Mouse (Mus musculus) heart, postnatal 25 days (tissue): ENCODE results near the gene Vps51. TPM values are rescaled to one million over a fixed set of nuclear protein-coding genes. Genes with fewer than 3 reads are reported as not detected.

Experiments used
- DNase-seq: peaks from one replicate; pipeline ENCODE4 v3.0.0; 2022; ENCODE audit warnings: low spot score
- intact Hi-C: fragments of 180-260 bp; cut with DNase I; formaldehyde crosslinking; loops from one replicate; pipeline ENCODE4 v1.15.1; 2025
- microRNA-seq: library from miRNA; unstranded; fragments of <30 nt; microRNA quantifications from one replicate; pipeline ENCODE4 v1.2.0, GENCODE M21; 2022
- total RNA-seq, 2 experiments: library from RNA; stranded (reverse); gene quantifications; 2 replicates each; pipeline ENCODE4 v1.2.3; 2021

The Vps51 gene
- total RNA-seq, 2 experiments from 2014 or later, result 23.0 to 25.3 TPM

- no peak for DNase-seq
- intact Hi-C loops, result no loop called here
Measured at GRCm38 (mm10) chr19:6028991-6029390, 48.0 kb downstream of the Vps51 start.

GRCm38 (mm10) chr19:6023930-6024329 lies 53.1 kb downstream of the Vps51 start:
- DNase-seq, result no peak
- intact Hi-C loops, result no loop called here

GRCm38 (mm10) chr19:6023059-6023458 lies 54.0 kb downstream of the Vps51 start:
- no peak for DNase-seq
- intact Hi-C loops, result no loop called here

GRCm38 (mm10) chr19:6020276-6020675 lies 56.8 kb downstream of the Vps51 start:
- intact Hi-C loops, result no loop called here

GRCm38 (mm10) chr19:6018142-6019089 lies 58.6 kb downstream of the Vps51 start:
- peak; percentile 55 for DNase-seq
- intact Hi-C loops, result loop anchor here (2.0 to 5.0 kb wide), 2 partner anchors 26 to 96 kb away; partner anchors contain the start of gene Cdc42ep2

More at GRCm38 (mm10) chr19:6020276-6020675, 56.8 kb downstream of the Vps51 start:
- DNase-seq, result no peak

Small RNA genes lying within 50 kb of the gene (microRNA-seq; reads per million reads assigned to microRNA genes)
- gene Mir6988, result 0.83 reads per million

Other genes starting within 250 kb of the Vps51 start
- gene Frmd8, start 202.0 kb downstream of the Vps51 start, total RNA-seq, result 10 to 100 TPM in 1 of 2 experiments, 1 to 10 TPM in 1; 8.9 to 11.1 TPM
- gene Slc25a45, start 199.4 kb downstream of the Vps51 start, total RNA-seq, result 1 to 10 TPM; 3.5 to 4.1 TPM
- gene Tigd3, start 183.1 kb downstream of the Vps51 start, total RNA-seq, result under 1 TPM; 0.22 to 0.68 TPM
- gene Dpf2, start 164.2 kb downstream of the Vps51 start, total RNA-seq, result 10 to 100 TPM; 87.4 to 96.1 TPM
- 1 to 10 TPM; 9.1 to 9.8 TPM for gene Cdc42ep2, start 152.4 kb downstream of the Vps51 start, total RNA-seq
- gene Pola2, start 113.0 kb downstream of the Vps51 start, total RNA-seq, result 10 to 100 TPM in 1 of 2 experiments, 1 to 10 TPM in 1; 8.9 to 11.2 TPM
- not detected for gene Slc22a20, start 91.1 kb downstream of the Vps51 start, total RNA-seq
- gene Capn1, start 61.3 kb downstream of the Vps51 start, total RNA-seq, result 10 to 100 TPM; 27.5 to 32.8 TPM
- 10 to 100 TPM; 20.6 to 22.4 TPM for gene Syvn1, start 30.7 kb downstream of the Vps51 start, total RNA-seq
- 10 to 100 TPM; 39.0 to 39.2 TPM for gene Mrpl49, start 19.4 kb downstream of the Vps51 start, total RNA-seq
- 100 to 1,000 TPM; 499 to 563 TPM for gene Fau, start 19.4 kb downstream of the Vps51 start, total RNA-seq
- gene Znhit2, start 16.0 kb downstream of the Vps51 start, total RNA-seq, result 10 to 100 TPM; 11.9 to 12.4 TPM
- gene Tm7sf2, start 8.9 kb downstream of the Vps51 start, total RNA-seq, result 1 to 10 TPM; 4.2 to 5.1 TPM
- not detected for gene Tmem262, start 2.8 kb upstream of the Vps51 start, total RNA-seq
- gene Gm28374, start 5.0 kb upstream of the Vps51 start, total RNA-seq, result not detected
- 10 to 100 TPM; 16.4 to 19.4 TPM for gene Zfpl1, start 7.7 kb upstream of the Vps51 start, total RNA-seq
- under 1 TPM; 0.21 to 0.42 TPM for gene Cdca5, start 7.8 kb upstream of the Vps51 start, total RNA-seq
- gene AC131692.1, start 17.2 kb upstream of the Vps51 start, total RNA-seq, result not detected
- gene Naaladl1, start 28.6 kb upstream of the Vps51 start, total RNA-seq, result not detected
- 1 to 10 TPM; 7.9 to 8.5 TPM for gene Sac3d1, start 41.4 kb upstream of the Vps51 start, total RNA-seq
- 10 to 100 TPM; 13.7 to 15.1 TPM for gene Snx15, start 51.1 kb upstream of the Vps51 start, total RNA-seq
- under 1 TPM; 0.78 to 0.87 TPM for gene Batf2, start 63.8 kb upstream of the Vps51 start, total RNA-seq
- gene Arl2, start 64.3 kb upstream of the Vps51 start, total RNA-seq, result 10 to 100 TPM; 54.4 to 58.4 TPM
- not detected for gene Majin, start 107.2 kb upstream of the Vps51 start, total RNA-seq
- not detected for gene Gpha2, start 149.1 kb upstream of the Vps51 start, total RNA-seq
- gene Ppp2r5b, start 158.6 kb upstream of the Vps51 start, total RNA-seq, result 10 to 100 TPM; 33.6 to 38.0 TPM
- 10 to 100 TPM; 22.0 to 22.2 TPM for gene Atg2a, start 164.4 kb upstream of the Vps51 start, total RNA-seq
- gene Ehd1, start 199.5 kb upstream of the Vps51 start, total RNA-seq, result 100 to 1,000 TPM; 119 to 139 TPM
- 10 to 100 TPM in 1 of 2 experiments, 1 to 10 TPM in 1; 9.4 to 12.0 TPM for gene Cdc42bpg, start 229.2 kb upstream of the Vps51 start, total RNA-seq